Mouse (Mus musculus) heart, postnatal 0 days (tissue): Measurements from ENCODE around the gene Ifi47. TPM values are rescaled to one million over a fixed set of nuclear protein-coding genes. Genes with fewer than 3 reads are reported as not detected.

Experiments
- ATAC-seq: fragments of 200-750 bp; cut with Nextera tagmentation; 2 replicates; pipeline ENCODE4 v1.8.0; 2017; ENCODE audit warnings: low read depth, moderate number of reproducible peaks, moderate library complexity; ENCODE audit not compliant: insufficient read depth
- DNase-seq: peaks from one replicate; pipeline ENCODE4 v3.0.0-alpha.2; 2016; ENCODE audit warnings: low spot score
- H3K27ac ChIP-seq: fragments of 300-500 bp; sonication (generic); 2 replicates; pipeline ENCODE4 v1.5.1; 2014; ENCODE audit warnings: low read depth, mild to moderate bottlenecking
- H3K27me3 ChIP-seq: fragments of 300-500 bp; sonication (generic); 2 replicates; pipeline ENCODE4 v1.6.1; 2014; ENCODE audit warnings: low read length, mixed read lengths; ENCODE audit not compliant: control insufficient read depth, insufficient read depth
- H3K36me3 ChIP-seq: fragments of 300-500 bp; sonication (generic); replicated peaks from 2 replicates; pipeline ENCODE4 v1.6.1; 2014; ENCODE audit warnings: low read length, mixed read lengths; ENCODE audit not compliant: control insufficient read depth, insufficient read depth
- H3K4me1 ChIP-seq: fragments of 300-500 bp; sonication (generic); 2 replicates; pipeline ENCODE4 v1.6.1; 2014; ENCODE audit warnings: antibody characterized with exemption; ENCODE audit not compliant: control insufficient read depth, insufficient read depth
- H3K4me2 ChIP-seq: fragments of 300-500 bp; sonication (generic); 2 replicates; pipeline ENCODE4 v1.6.1; 2014; ENCODE audit warnings: low read depth, mild to moderate bottlenecking, low read length, moderate library complexity
- H3K4me3 ChIP-seq: fragments of 300-500 bp; sonication (generic); 2 replicates; pipeline ENCODE4 v1.5.1; 2014; ENCODE audit warnings: low read depth, low read length
- H3K9ac ChIP-seq: fragments of 300-500 bp; sonication (generic); replicated peaks from 2 replicates; pipeline ENCODE4 v1.6.1; 2014; ENCODE audit warnings: low read depth, low read length, mixed read lengths
- H3K9me3 ChIP-seq: fragments of 300-500 bp; sonication (generic); replicated peaks from 2 replicates; pipeline ENCODE4 v1.6.1; 2016; ENCODE audit warnings: low read length; ENCODE audit not compliant: control insufficient read depth
- CTCF ChIP-seq: IDR thresholded peaks from 2 replicates; pipeline ENCODE4 v1.5.1; 2016; ENCODE audit warnings: antibody characterized with exemption, control low read depth, low read depth
- EP300 ChIP-seq: IDR thresholded peaks from 2 replicates; pipeline ENCODE4 v1.6.1; 2016; ENCODE audit warnings: antibody characterized with exemption, low read depth
- WGBS: fragments of 180-500 bp; shearing (Covaris S2); extraction: QIAGEN DNeasy Blood & Tissue Kit; methylation state at CpG from one replicate; pipeline ENCODE4 v1.1.7; 2014; 5-methylcytosine and 5-hydroxymethylcytosine counted together
- polyA plus RNA-seq: library from polyadenylated mRNA; unstranded; fragments of >200 nt; fragmentation: Nextera tagmentation; extraction: Ambion mirVana; gene quantifications from 2 replicates; pipeline ENCODE4 v1.2.1, GENCODE M21; 2015
- total RNA-seq: library from RNA; depleted of rRNA; stranded (reverse); fragments of >200 nt; gene quantifications from 2 replicates; pipeline ENCODE4 v1.2.3, GENCODE M21; 2014; ENCODE audit warnings: low replicate concordance

Gene Ifi47
- total and polyA plus RNA-seq, 2 experiments from 2014 or later, result 1.4 to 2.1 TPM

GRCm38 (mm10) chr11:49103047-49103693, 26.8 kb downstream of the Ifi47 start:
- H3K9ac ChIP-seq, result no peak overlapping the region
- 15% methylated on average over 8 of the region's 8 CpGs for WGBS
- H3K27ac ChIP-seq, result no peak overlapping the region
- no peaks in the 10 kb centered on the region for H3K4me1 ChIP-seq
- DNase-seq (peak; percentile 71), ATAC-seq (peak; percentile 57)
- no peaks in the 10 kb centered on the region for H3K9me3 ChIP-seq
- H3K27me3 ChIP-seq, result no peaks in the 10 kb centered on the region
- H3K4me3 ChIP-seq, result no peak overlapping the region
- 0 out of 2 replicates have a peak overlapping the region, but pooled peaks have one; percentile 2 for H3K4me2 ChIP-seq
- H3K36me3 ChIP-seq, result no peaks in the 10 kb centered on the region
- TF ChIP-seq EP300 (no peak), CTCF (peak; percentile 87)

DNA sequence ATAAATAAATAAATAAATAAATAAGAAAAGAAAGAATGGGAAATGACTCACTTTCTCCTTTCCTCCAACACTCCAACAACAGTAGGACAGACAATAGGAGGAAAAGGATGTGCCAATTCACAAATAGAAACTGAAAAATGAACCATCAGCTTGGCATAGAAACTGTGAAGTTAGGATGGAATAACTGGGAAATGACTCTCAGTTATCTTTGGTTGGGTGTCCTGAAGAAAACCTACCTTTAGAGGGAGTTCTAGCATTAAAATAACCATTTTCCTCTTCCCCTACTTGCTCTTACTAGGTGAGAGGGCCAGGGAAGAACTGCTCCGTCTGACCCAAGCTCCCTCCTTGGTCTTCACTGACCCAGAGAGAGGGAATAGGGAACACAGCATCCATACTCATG, 29.4 kb downstream of the Ifi47 start:
- TF ChIP-seq EP300 (no peak), CTCF (no peak)
- Histone ChIP-seq H3K36me3 (no peaks in the 10 kb centered on the region), H3K9me3 (no peaks in the 10 kb centered on the region), H3K9ac (no peak overlapping the region), H3K27me3 (no peaks in the 10 kb centered on the region), H3K4me1 (no peaks in the 10 kb centered on the region), H3K4me3 (no peak overlapping the region), H3K27ac (no peak overlapping the region), H3K4me2 (no peak overlapping the region)
- no peak for DNase-seq
- no peak for ATAC-seq
- WGBS, result 53% methylated on average over 1 of the region's 1 CpGs

DNA sequence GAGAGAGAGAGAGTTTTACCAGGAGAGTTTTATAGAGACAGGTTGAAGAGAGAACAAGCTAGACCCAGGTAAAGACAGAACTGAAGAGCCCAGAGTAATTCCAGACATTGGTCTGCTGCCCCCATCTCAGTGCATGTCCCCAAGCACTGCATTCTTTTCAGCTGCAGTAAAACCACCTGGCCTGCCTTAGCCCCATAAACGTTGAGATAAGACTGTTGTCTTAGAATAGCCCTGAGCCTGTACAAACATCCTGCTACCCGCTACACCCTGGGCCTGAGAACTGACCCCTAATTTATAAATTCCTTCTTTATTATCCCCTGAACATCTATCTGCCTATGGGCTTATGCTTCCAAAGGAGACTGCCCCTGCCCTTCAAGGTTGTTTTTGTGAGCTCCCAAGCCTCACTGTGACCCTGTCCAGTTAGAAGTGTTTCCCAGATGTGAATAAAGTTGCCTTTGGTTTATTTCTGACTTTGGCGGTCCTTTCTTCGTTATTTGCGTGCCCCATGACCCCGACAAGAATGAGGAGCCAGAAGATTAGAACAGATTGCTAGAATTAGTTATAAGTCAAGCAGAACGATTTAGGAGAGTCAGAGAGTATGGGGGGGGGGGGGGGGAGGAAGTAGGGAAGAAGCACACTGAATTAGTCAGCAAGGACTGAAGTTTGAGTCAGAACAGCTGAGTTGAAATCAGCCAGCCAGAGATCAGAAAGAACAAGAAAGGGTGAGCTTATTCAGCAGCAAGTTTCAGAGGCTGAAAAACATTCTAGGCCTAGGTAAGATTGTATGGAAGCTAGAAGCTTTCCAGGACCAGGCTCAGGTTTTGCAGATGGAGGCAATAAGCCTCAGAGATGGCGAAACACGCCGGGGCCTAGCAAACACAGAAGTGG, 31.5 kb downstream of the Ifi47 start:
- Histone ChIP-seq H3K4me3 (no peak overlapping the region), H3K9ac (no peak overlapping the region), H3K4me1 (no peaks in the 10 kb centered on the region), H3K4me2 (no peak overlapping the region), H3K27me3 (no peaks in the 10 kb centered on the region), H3K27ac (no peak overlapping the region), H3K36me3 (no peaks in the 10 kb centered on the region), H3K9me3 (no peaks in the 10 kb centered on the region)
- WGBS, result 63% methylated on average over 10 of the region's 10 CpGs
- ATAC-seq (no peak), DNase-seq (no peak)
- TF ChIP-seq CTCF (no peak), EP300 (no peak)

GRCm38 (mm10) chr11:49108833-49109232, 32.4 kb downstream of the Ifi47 start:
- no peaks in the 10 kb centered on the region for H3K9me3 ChIP-seq
- no peak overlapping the region for H3K4me2 ChIP-seq
- H3K27me3 ChIP-seq, result no peaks in the 10 kb centered on the region
- DNase-seq (no peak), ATAC-seq (no peak)
- H3K4me1 ChIP-seq, result no peaks in the 10 kb centered on the region
- peak; percentile 55 for TF ChIP-seq CTCF
- TF ChIP-seq EP300, result no peak
- WGBS, result 36% methylated on average over 1 of the region's 1 CpGs
- H3K4me3 ChIP-seq, result no peak overlapping the region
- no peak overlapping the region for H3K27ac ChIP-seq
- H3K36me3 ChIP-seq, result no peaks in the 10 kb centered on the region
- H3K9ac ChIP-seq, result no peak overlapping the region

DNA sequence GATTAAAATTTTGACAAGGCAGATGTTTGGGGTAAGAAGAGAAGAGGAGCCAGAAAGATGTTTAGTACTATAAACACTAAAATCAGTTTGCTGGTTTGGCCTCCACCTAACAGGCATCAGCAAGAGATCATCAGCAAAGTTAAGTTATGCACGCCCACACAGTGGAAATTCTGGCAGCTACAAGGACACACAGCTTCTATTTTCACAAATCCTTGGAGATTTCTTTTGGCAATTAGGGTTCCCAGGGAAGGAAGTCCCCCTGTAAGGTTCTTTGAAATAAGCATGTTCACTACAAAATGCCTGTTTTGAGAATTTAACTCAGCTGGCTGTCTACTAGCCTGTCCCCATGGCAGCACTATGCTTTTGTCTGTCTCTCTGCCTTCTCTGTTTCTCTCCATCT, 34.6 kb downstream of the Ifi47 start:
- Histone ChIP-seq H3K27me3 (no peaks in the 10 kb centered on the region), H3K4me3 (no peak overlapping the region), H3K36me3 (no peaks in the 10 kb centered on the region), H3K9me3 (no peaks in the 10 kb centered on the region), H3K27ac (peak overlapping the region; percentile 21; the same call in 1 of the 2 replicates), H3K4me2 (no peak overlapping the region), H3K4me1 (no peaks in the 10 kb centered on the region), H3K9ac (no peak overlapping the region)
- ATAC-seq (no peak), DNase-seq (no peak)
- TF ChIP-seq EP300, result no peak
- TF ChIP-seq CTCF, result no peak
- 20% methylated on average over 1 of the region's 1 CpGs for WGBS
